Mouse (Mus musculus) myocyte (in vitro differentiated cells): ENCODE measurements around the gene Rnf144a.

Experiments
- CEBPB ChIP-seq: IDR thresholded peaks from 2 replicates; pipeline ENCODE4 v1.6.1; 2011; ENCODE audit warnings: mild to moderate bottlenecking, moderate library complexity; ENCODE audit not compliant: poor library complexity, insufficient read depth, severe bottlenecking
- E2F4 ChIP-seq: IDR thresholded peaks from one replicate; pipeline ENCODE4 v1.6.1; 2011; ENCODE audit warnings: mild to moderate bottlenecking, control low read depth, moderate library complexity; ENCODE audit not compliant: insufficient read depth
- MAX ChIP-seq: IDR thresholded peaks from one replicate; pipeline ENCODE4 v1.6.1; 2011; ENCODE audit warnings: low read depth, mild to moderate bottlenecking, control low read depth
- MYOD1 ChIP-seq, 3 experiments: IDR thresholded peaks; one replicate each; pipeline ENCODE4 v1.6.1; 2011; ENCODE audit warnings: control low read depth in 2 of 3, low read depth in 2 of 3, mild to moderate bottlenecking in 2 of 3, moderate library complexity in 1 of 3; ENCODE audit not compliant: insufficient read length in 2 of 3, control insufficient read depth in 1 of 3
- MYOG ChIP-seq, 3 experiments: IDR thresholded peaks; one replicate each; pipeline ENCODE4 v1.6.1; 2011; ENCODE audit warnings: control low read depth in 2 of 3, low read depth in 2 of 3, mild to moderate bottlenecking in 2 of 3; ENCODE audit not compliant: insufficient read length in 2 of 3, control insufficient read depth in 1 of 3, insufficient read depth in 1 of 3
- POLR2A ChIP-seq: IDR thresholded peaks from one replicate; pipeline ENCODE4 v1.6.1; 2011; ENCODE audit warnings: low read depth, mild to moderate bottlenecking, control low read depth, moderate library complexity; ENCODE audit not compliant: insufficient read length
- POLR2AphosphoS2 ChIP-seq: IDR thresholded peaks from one replicate; pipeline ENCODE4 v1.6.1; 2011; ENCODE audit warnings: low read depth, control low read depth; ENCODE audit not compliant: insufficient read length
- TCF12 ChIP-seq: IDR thresholded peaks from one replicate; pipeline ENCODE4 v1.6.1; 2011; ENCODE audit warnings: mild to moderate bottlenecking, control low read depth; ENCODE audit not compliant: poor library complexity, insufficient read depth, severe bottlenecking

DNA sequence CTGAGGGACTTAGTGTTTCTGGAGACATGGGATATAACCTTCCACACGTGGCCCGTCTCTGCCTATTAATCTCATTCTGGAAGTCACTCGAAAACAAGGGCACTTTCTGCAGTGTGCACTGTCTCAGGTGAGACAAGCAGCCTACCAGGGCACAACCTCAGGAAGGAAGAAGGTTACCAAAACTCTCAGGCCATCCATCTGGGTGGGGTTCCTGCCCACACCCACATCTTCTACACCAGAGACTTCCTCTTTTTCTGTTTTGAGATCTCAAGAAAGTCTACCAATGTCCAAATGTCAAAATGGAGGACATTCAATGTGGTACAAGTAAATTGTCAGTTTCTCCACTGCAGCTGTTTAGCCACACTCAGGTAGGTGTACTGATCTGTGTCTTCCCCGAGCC, 3.3 kb upstream of the Rnf144a start:
- TF ChIP-seq MYOG (IDR thresholded peaks at IDR 0.05; ENCODE audit: control insufficient read depth in 1 of 3, insufficient read depth in 1 of 3, insufficient read length in 2 of 3, low read depth in 2 of 3) (no peak), POLR2AphosphoS2 (no peak), POLR2A (no peak), E2F4 (no peak), MYOD1 (IDR thresholded peaks at IDR 0.05; ENCODE audit: control insufficient read depth in 1 of 3, insufficient read length in 2 of 3, low read depth in 2 of 3) (no peak), CEBPB (no peak), TCF12 (no peak), MAX (no peak)
